Mouse (Mus musculus): ENCODE data around the gene Ccdc81.

DNA sequence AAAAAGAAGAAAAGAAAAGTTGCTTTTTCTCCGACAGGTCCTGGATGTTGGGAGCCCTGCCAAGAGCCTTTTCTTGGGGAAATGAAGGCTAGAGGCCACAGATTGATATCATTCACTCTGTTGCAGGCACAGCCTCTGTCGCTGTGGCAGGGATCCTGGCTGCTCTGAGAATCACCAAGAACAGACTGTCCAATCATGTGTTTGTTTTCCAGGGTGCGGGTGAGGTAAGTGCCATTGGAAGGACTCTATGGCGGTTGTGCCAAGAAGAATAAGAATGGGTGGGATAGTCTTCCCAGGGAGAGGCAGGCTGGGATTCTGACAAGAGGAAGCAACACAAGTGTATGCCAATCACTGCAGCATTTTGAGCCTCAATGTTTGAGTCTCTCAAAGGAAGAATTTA, 57.8 kb downstream of the Ccdc81 start:
- TF ChIP-seq CTCF (IDR thresholded peaks at IDR 0.05; ENCODE audit: insufficient read depth, low read depth, low read length) (no peak), POLR2A (IDR thresholded peaks at IDR 0.05; ENCODE audit: insufficient read depth, low read depth, low read length) (no peak)

All from olfactory bulb, adult 2 months (tissue).